Mouse (Mus musculus): ENCODE data around the gene Anapc15-ps. TPM values are rescaled to one million over a fixed set of nuclear protein-coding genes. Genes with fewer than 3 reads are reported as not detected.

Gene Anapc15-ps
- polyA plus RNA-seq, 1 experiment = not detected

DNA sequence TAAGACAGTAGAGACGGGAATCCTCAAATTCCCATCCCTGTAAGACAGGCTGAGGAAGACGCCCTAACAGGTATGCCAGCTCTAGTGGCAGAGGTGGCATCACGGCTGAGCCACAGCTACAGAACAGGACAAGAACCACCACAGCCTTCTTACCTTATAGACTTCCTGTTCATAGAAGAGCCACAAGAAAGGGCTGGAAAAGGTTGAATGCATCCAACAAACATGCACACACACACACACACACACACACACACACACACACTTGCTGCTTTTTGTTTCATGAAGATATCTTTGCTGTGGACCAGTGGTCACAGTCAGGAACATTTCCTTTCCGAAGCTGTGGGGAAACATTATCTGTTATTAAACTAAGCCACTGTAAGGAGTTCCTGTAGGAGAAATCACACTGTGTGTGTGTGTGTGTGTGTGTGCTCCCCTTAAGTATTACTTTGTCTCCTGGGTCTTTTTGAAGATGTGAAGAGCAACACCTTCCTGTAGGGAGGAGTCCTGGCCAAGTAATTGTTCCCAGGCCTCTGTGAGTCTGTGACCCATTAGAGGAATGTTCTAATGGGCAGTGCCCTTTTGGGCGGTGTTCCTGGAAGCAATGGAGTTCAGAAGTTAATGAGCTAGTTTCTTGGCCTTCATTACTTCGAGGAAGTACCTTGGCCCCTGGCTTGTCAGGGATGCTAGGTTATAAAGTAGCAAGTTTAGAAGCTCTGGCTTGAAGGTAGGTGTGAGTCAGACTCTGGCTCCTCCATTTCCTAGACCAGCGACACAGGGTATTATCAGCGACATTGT lies 25.9 kb upstream of the Anapc15-ps start:
- no peak for TF ChIP-seq GATA1 (IDR thresholded peaks at IDR 0.05; ENCODE audit: low read length)

DNA sequence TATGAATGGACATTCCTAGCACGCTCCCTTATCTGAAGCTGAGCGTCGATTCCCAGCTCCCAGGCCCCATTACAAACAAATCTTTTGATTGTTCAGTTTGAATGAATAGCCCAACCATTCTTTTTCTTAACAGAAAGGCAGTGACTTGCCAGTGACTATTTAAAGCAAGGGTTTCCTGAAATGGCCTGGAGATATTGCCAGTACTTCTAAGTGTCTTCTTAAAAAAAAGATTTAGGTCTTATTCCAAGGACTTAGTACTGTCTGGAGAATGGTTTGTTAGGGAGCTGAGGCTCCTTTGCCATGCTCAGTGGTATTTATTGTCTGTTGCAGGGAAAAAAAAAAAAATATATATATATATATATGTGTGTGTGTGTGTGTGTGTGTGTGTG lies 23.0 kb upstream of the Anapc15-ps start:
- no peak for TF ChIP-seq GATA1 (IDR thresholded peaks at IDR 0.05; ENCODE audit: low read length)

DNA sequence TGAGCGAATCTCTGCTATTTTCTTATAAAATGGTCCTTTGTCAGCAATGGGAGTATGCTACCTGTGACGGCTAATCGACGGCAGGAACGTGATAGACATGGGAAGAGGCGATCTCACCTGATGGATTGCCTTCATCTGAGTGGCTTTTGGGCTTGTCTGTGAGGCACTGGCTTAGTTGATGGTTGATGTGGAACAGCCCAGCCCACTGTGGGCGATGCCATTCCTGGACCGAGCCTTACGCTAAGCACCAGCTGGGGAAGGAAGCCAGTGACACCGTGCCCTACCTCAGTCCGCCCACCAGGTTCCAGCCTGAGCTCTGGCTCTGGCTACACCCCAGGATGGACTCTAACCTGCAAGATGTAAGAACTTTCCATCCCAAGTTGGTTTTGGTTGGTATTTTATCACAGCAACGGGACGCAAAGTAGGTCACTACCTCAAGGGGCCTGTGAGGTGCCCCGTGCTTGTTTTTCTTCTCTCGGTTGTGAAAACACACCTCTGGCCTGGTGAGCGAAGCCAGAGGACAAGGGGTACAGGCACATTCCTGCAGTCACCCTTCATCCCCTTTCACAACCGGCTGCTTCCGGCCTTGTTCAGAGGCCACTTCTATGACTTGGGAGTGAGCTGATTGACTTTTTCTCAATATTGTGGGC lies 22.5 kb upstream of the Anapc15-ps start:
- TF ChIP-seq GATA1 (IDR thresholded peaks at IDR 0.05; ENCODE audit: low read length) = no peak

DNA sequence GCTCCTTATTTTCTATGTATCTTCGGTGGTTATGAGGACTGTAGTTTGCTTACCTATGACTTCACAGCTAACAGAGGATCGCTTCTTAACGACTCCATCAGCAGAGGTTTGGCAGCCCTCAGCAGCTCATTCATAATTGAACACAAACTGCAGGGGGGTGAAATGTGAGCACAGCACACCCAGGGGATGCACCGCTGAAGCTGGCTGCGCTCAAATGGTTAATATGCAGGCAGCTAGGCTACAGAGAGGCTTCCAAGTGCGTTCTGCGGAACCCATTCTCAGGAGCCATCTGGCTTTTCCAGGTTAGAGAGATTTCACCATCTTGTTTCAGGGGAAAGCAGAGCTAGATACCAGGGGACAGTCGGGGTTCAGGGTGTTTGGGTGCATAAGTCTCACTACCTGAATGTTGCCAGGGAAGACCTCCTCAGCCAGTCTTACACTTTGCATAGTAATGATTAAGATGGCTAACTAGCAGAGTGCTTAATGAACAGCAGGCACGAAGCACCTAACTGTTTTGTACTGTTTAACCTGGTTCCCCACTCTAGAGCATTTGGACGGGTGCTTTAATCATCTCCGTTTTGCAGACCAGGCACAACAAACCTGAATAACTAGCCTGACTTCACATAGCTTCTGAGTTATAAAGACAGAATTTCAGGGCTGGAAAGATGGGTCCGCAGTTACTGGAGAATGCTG lies 21.5 kb upstream of the Anapc15-ps start:
- TF ChIP-seq GATA1 (IDR thresholded peaks at IDR 0.05; ENCODE audit: low read length) = no peak

DNA sequence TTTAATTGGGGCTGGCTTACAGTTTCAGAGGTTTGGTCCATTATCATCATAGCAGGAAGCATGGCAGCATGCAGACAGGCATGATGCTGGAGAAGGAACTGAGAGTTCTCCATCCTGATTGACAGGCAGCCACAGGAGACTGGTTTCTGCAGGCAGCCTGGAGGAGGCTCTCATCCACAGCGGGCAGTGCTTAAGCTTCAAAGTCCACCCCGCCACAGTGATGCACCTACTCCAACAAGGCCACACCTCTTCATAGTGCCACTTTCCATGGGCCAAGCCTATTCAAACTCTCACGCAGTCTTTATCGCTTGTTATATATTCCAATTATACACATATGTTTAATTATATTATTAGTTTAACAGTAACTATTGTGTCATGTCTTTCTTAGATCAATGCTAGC lies 18.1 kb upstream of the Anapc15-ps start:
- TF ChIP-seq GATA1 (IDR thresholded peaks at IDR 0.05; ENCODE audit: low read length) = no peak

DNA sequence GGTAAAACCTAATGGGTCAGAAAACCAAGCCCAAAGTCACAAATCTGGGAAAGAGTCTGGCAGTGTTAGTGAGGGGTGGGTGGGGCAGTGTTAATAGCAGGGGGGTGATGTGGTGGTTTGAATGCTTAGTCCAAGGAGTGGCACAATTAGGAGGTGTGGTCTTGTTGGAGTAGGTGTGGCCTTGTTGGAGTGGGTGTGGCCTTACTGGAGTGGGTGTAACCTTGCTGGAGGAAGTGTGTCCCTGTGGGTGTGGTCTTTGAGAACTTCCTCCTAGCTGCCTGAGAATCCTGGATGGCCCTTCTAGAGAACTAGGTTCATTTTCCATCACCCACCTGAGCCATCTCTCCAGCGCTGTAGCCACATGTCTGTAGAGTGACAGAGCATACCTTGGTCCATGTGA lies 16.6 kb upstream of the Anapc15-ps start:
- TF ChIP-seq GATA1 (IDR thresholded peaks at IDR 0.05; ENCODE audit: low read length) = no peak

DNA sequence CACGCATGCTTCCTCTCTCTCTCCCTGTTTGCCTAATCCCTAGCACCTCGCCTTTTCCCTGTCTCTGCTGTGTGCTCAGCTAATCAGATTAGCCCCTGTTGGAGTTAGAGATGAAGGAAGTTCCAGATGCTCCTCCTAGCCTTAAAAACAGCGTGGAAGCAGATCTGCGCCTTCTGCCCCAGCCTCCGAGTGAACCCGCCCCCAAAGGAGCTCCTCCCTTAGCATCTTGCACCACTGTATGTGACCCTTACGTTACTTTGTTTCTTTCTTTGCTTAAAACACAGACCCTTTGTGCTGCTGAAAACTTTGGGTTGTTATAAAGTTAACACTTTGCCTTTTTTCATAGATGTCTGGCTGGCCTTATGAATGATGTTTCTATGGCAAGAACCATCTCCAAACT lies 15.8 kb upstream of the Anapc15-ps start:
- no peak for TF ChIP-seq GATA1 (IDR thresholded peaks at IDR 0.05; ENCODE audit: low read length)

DNA sequence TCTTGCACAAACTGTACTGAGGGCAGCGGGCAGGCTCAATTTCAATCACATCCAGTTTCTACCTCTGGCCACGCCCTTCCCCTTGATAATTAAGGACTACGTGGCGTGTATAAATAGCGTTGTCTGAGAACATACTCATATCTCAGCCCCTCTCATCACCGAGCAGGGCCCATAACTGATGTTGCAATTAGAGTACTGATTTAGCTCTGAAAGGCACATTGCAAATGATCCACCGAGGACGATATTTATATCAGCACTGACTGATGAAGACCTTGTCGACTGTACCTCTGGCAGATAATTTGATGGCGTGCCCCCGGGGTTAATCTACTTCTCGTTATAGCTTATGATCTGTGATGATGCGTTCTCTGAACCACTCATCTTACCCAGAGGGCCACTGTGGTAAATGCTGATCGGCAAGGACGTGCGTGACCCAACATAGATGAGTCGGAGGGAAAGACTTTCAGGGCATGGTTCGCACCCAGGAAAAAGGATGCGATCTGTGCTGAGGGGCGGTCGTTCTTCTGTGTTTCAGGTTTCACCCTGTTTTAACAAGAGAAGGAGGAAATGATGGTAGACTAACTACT lies 14.4 kb upstream of the Anapc15-ps start:
- no peak for TF ChIP-seq GATA1 (IDR thresholded peaks at IDR 0.05; ENCODE audit: low read length)

DNA sequence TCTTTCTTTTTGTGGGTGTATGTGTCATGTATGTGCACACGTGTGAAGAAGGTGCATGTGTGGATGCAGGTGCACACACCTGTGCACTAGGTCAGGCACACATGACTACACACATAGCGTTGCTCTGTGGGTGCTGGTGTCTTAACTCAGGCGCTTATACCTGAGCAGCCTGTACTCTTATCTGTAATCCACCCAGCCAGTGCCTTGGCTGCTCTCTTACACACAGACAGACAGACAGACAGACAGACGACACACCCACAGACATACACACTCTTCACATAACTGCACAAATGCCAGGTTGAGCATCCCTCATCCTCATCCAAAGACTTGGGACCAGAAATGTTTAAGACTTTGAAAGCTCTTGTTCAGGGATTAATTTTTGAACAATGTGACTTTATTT lies 12.8 kb upstream of the Anapc15-ps start:
- no peak for TF ChIP-seq GATA1 (IDR thresholded peaks at IDR 0.05; ENCODE audit: low read length)

DNA sequence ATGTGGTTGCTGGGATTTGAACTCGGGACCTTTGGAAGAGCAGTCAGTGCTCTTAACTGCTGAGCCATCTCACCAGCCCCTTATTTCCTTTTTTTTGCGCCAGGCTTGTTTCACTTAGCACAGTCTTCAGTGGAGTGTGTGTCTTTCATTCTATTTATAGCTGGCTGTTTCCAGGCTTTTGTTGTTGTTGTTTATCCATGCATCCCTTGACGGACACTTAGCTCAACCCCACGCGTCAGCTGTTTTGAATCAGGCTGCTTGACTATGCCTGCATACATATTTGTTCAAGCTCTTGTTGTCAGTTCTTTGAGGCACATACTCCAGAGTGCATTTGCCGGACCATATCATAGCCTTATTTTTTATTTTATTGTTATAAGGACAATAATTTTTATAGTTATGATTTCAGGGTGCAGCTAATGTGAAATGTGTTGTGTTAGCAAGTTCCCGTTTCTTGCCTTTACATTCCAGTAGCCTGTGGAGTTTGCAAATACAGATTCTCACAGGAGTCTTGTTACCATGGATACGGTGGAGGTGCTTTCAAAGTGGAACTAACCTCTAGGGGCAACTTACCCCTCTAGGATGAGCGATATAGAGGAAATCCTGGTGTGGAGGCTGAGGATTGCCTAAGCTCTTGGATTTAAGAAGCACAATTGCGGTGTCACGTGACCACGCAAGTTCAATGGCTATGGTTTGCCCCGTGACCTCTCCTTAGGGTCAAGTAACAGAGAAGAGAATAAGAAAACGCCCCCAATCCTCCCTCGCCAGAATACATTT lies 11.7 kb upstream of the Anapc15-ps start:
- TF ChIP-seq GATA1 (IDR thresholded peaks at IDR 0.05; ENCODE audit: low read length) = no peak

DNA sequence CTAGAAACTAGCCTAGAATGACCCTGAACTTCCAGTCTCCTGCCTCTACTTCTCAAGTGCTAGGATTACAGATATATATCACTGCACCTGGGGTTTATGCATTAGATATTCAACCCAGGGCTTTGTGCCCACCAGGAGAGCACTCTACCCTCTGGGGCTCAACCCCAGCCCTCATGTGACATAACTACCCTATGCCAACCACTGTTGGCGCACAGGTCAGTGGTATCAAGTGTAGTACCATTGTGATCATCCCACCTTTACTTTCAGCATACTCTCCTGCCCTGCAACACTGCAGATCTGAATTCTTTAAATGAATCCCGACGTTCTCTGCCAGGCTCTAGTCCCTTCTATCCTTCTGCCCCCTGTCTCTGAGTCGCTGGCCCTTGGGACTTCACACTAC lies 11.0 kb upstream of the Anapc15-ps start:
- TF ChIP-seq GATA1 (IDR thresholded peaks at IDR 0.05; ENCODE audit: low read length) = no peak

DNA sequence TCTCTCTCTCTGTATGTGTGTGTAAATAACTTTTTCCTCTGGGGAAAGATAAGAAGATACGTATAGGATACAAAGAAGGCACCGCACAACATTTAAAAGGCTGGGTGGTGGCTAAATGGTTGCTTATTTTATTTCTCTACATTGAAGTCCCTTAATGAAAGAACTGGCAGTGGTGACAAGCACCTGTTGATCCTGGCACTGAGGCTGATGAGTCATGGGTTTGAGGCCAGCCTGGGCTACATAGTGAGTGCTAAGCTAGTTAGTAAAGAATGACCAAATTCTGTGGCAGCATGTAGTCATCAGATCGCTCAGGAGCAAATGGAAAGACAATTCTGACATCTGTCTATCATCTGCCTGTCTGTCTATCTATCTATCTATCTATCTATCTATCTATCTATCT lies 10.5 kb upstream of the Anapc15-ps start:
- TF ChIP-seq GATA1 (IDR thresholded peaks at IDR 0.05; ENCODE audit: low read length) = no peak

DNA sequence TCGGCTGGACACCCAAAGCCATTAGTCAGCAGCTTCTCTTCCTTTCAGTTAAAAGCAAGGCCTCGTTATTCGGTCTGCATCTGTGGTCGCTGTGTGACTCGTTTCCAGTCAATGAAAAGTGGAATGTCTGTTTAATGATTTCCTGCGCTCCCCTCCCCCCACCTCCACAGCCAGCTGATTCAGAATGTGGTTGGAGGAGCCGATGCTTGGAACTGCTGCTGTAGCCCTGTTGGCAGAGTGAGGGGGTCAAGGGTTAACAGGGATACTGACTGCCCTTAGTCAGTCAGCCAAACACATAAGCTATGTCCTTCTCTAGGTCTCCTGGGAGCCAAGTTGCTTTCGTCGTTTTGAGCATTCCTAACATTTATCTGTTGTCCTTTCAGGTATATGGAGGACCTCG lies 9.7 kb upstream of the Anapc15-ps start:
- no peak for TF ChIP-seq GATA1 (IDR thresholded peaks at IDR 0.05; ENCODE audit: low read length)

DNA sequence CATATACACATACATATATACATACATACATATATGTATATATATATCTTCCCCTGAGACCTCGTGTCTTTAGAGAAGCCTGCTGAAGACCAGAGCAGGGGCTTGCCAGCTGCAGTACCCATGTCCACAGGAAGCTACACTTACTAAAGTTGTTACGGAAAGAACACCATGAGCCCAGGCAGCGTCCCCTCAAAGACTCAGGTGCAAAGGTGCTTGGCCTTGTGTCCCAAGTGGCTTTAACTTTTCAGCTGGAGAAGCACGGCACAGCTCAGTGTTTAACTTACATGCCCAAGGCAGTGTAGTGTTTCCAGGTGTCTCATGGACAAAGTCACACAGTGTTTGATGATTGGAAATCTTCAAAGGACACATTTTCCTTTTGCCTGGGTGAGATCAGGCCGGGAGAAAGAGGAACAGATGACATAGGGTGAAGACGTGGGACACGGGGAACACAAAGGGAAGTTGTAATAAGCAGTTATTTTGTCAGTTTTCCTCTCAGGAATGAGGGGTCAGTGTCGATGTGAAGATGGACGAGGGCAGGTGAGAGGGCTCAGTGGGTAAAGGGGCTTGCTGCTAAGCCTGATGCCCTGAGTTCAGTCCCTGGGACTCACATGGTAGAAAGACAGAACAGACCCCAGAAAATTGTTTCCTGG lies 9.0 kb upstream of the Anapc15-ps start:
- no peak for TF ChIP-seq GATA1 (IDR thresholded peaks at IDR 0.05; ENCODE audit: low read length)

DNA sequence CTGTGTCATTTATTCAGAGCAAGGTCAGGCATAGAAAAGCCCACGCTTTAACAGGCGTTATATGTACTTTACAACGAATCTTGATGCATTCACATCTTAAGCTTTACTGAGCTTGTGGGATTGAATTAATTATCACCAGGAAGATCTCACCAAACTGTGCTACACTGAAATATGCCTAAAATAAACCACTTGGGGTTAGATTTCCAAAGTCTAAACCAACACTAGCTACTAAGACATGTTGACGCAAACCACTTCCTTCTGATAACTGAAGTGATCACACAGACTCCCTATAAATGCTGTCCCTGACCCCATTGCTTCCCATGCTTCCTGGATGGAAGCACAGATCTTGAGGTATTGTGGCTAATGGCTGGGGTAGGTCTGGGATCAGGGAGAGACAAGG lies 8.2 kb upstream of the Anapc15-ps start:
- TF ChIP-seq GATA1 (IDR thresholded peaks at IDR 0.05; ENCODE audit: low read length) = no peak
